Mouse (Mus musculus): ENCODE measurements around the gene Snai1. TPM values are rescaled to one million over a fixed set of nuclear protein-coding genes. Genes with fewer than 3 reads are reported as not detected.
A peak's percentile ranks its signal among the peaks of the same experiment; 100 is the strongest.

The Snai1 gene
- polyA plus RNA-seq, 2 experiments: 67.9 to 123 TPM

GRCm38 (mm10) chr2:167565682-167566081 lies 27.7 kb downstream of the Snai1 start:
- H3K9me3 ChIP-seq (ENCODE audit: control insufficient read depth, low read length): no peaks in the 10 kb centered on the region
- WGBS: 2% methylated on average over 18 of the region's 19 CpGs
- H3K9ac ChIP-seq (ENCODE audit: low read depth, low read length, severe bottlenecking): peak overlapping the region; percentile 31; the same call in 1 of the 2 replicates

GRCm38 (mm10) chr2:167568112-167568511 lies 30.1 kb downstream of the Snai1 start:
- H3K36me3 ChIP-seq (ENCODE audit: control insufficient read depth, insufficient read depth, low read length): no peaks in the 10 kb centered on the region
- H3K27ac ChIP-seq (replicated peaks; ENCODE audit: low read depth, low read length): no peak overlapping the region
- TF ChIP-seq POLR2A (IDR thresholded peaks at IDR 0.05; ENCODE audit: borderline replicate concordance, extremely low read depth, insufficient read depth, insufficient read length): no peak
- H3K9ac ChIP-seq (ENCODE audit: low read depth, low read length, severe bottlenecking): no peak overlapping the region
- no peaks in the 10 kb centered on the region for H3K27me3 ChIP-seq (ENCODE audit: control insufficient read depth, insufficient read depth, low read length)
- no peak for DNase-seq (ENCODE audit: low spot score)
- no peaks in the 10 kb centered on the region for H3K9me3 ChIP-seq (ENCODE audit: control insufficient read depth, low read length)
- WGBS: 82% methylated on average over 9 of the region's 9 CpGs
- no peak overlapping the region for H3K4me3 ChIP-seq (replicated peaks; ENCODE audit: low read length)
- H3K4me2 ChIP-seq (replicated peaks; ENCODE audit: low read depth, low read length, severe bottlenecking): no peak overlapping the region
- H3K4me1 ChIP-seq (ENCODE audit: control insufficient read depth, insufficient read depth, low read length): peaks cover 51% of the 10 kb centered on the region
- no peak for ATAC-seq (ENCODE audit: low FRiP score, low read depth)

More at GRCm38 (mm10) chr2:167565682-167566081, 27.7 kb downstream of the Snai1 start:
- H3K36me3 ChIP-seq (ENCODE audit: control insufficient read depth, insufficient read depth, low read length): no peaks in the 10 kb centered on the region
- H3K4me3 ChIP-seq (replicated peaks; ENCODE audit: low read length): 0 out of 2 replicates have a peak overlapping the region, but pooled peaks have one; percentile 8
- H3K4me1 ChIP-seq (ENCODE audit: control insufficient read depth, insufficient read depth, low read length): peaks cover 68% of the 10 kb centered on the region
- TF ChIP-seq POLR2A (IDR thresholded peaks at IDR 0.05; ENCODE audit: borderline replicate concordance, extremely low read depth, insufficient read depth, insufficient read length): no peak
- peak overlapping the region; percentile 84 for H3K27ac ChIP-seq (replicated peaks; ENCODE audit: low read depth, low read length)
- H3K27me3 ChIP-seq (ENCODE audit: control insufficient read depth, insufficient read depth, low read length): no peaks in the 10 kb centered on the region
- ATAC-seq (ENCODE audit: low FRiP score, low read depth) (peak; percentile 67), DNase-seq (ENCODE audit: low spot score) (peak; percentile 93)
- peak overlapping the region; percentile 39 for H3K4me2 ChIP-seq (replicated peaks; ENCODE audit: low read depth, low read length, severe bottlenecking)

GRCm38 (mm10) chr2:167569934-167570651 lies 32.1 kb downstream of the Snai1 start:
- Histone ChIP-seq H3K27ac (replicated peaks; ENCODE audit: low read depth, low read length) (peak overlapping the region; percentile 80), H3K4me1 (ENCODE audit: control insufficient read depth, insufficient read depth, low read length) (peaks cover 31% of the 10 kb centered on the region), H3K4me2 (replicated peaks; ENCODE audit: low read depth, low read length, severe bottlenecking) (no peak overlapping the region), H3K4me3 (replicated peaks; ENCODE audit: low read length) (no peak overlapping the region), H3K36me3 (ENCODE audit: control insufficient read depth, insufficient read depth, low read length) (no peaks in the 10 kb centered on the region), H3K27me3 (ENCODE audit: control insufficient read depth, insufficient read depth, low read length) (no peaks in the 10 kb centered on the region), H3K9ac (ENCODE audit: low read depth, low read length, severe bottlenecking) (no peak overlapping the region), H3K9me3 (ENCODE audit: control insufficient read depth, low read length) (no peaks in the 10 kb centered on the region)
- 45% methylated on average over 13 of the region's 13 CpGs for WGBS
- ATAC-seq (ENCODE audit: low FRiP score, low read depth) (peak; percentile 39; the same call in 1 of the 2 replicates), DNase-seq (ENCODE audit: low spot score) (peak; percentile 76)
- TF ChIP-seq POLR2A (IDR thresholded peaks at IDR 0.05; ENCODE audit: borderline replicate concordance, extremely low read depth, insufficient read depth, insufficient read length): no peak

GRCm38 (mm10) chr2:167570815-167571214 lies 32.8 kb downstream of the Snai1 start:
- no peak overlapping the region for H3K4me3 ChIP-seq (replicated peaks; ENCODE audit: low read length)
- peak overlapping the region; percentile 80 for H3K27ac ChIP-seq (replicated peaks; ENCODE audit: low read depth, low read length)
- no peaks in the 10 kb centered on the region for H3K36me3 ChIP-seq (ENCODE audit: control insufficient read depth, insufficient read depth, low read length)
- no peak overlapping the region for H3K9ac ChIP-seq (ENCODE audit: low read depth, low read length, severe bottlenecking)
- H3K4me2 ChIP-seq (replicated peaks; ENCODE audit: low read depth, low read length, severe bottlenecking): no peak overlapping the region
- ATAC-seq (ENCODE audit: low FRiP score, low read depth) (no peak), DNase-seq (ENCODE audit: low spot score) (no peak)
- H3K4me1 ChIP-seq (ENCODE audit: control insufficient read depth, insufficient read depth, low read length): peaks cover 24% of the 10 kb centered on the region; the same call in 1 of the 2 replicates
- WGBS: 89% methylated on average over 6 of the region's 6 CpGs
- H3K9me3 ChIP-seq (ENCODE audit: control insufficient read depth, low read length): no peaks in the 10 kb centered on the region
- TF ChIP-seq POLR2A (IDR thresholded peaks at IDR 0.05; ENCODE audit: borderline replicate concordance, extremely low read depth, insufficient read depth, insufficient read length): no peak
- H3K27me3 ChIP-seq (ENCODE audit: control insufficient read depth, insufficient read depth, low read length): no peaks in the 10 kb centered on the region

DNA sequence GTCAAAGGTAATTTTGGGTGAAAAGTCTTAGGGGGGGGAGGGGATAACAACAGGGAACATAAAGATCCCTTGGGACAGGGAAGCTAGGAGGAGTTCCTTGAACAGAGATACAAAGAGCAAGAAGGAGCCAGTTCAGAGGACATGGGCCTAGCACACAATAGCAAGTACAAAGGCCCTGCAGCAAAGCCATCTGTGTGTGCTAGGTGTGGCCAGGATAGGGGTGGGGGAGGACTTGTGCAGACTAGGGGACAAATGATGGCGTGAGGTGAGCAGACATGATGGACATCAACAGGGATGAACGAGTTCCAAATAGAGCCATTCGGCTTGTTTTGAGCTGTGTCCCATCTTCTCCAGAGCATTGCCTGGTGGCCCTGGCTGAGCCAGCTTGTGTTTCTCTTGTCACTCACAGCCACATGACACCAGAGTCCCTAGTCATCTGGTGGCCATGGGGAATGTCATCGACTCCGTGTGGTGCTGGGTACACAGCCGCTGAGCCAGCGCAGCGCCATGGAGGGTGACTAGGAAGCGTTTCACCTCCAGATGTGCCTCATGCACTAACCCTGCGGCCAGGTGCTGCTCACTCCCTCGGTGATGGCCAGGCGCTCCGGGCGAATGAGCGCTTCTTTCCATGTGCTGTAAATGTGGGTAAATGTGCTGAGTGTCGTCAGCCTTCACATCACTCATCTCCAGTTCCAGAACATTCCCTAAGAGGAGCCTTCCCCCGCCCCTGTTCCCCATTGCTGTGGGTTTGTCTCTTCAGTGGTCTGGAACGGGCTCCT lies 33.6 kb downstream of the Snai1 start:
- no peak overlapping the region for H3K27ac ChIP-seq (replicated peaks; ENCODE audit: low read depth, low read length)
- no peak overlapping the region for H3K4me2 ChIP-seq (replicated peaks; ENCODE audit: low read depth, low read length, severe bottlenecking)
- no peaks in the 10 kb centered on the region for H3K36me3 ChIP-seq (ENCODE audit: control insufficient read depth, insufficient read depth, low read length)
- DNase-seq (ENCODE audit: low spot score) (no peak), ATAC-seq (ENCODE audit: low FRiP score, low read depth) (no peak)
- H3K4me3 ChIP-seq (replicated peaks; ENCODE audit: low read length): no peak overlapping the region
- H3K4me1 ChIP-seq (ENCODE audit: control insufficient read depth, insufficient read depth, low read length): peaks cover 20% of the 10 kb centered on the region; the same call in 1 of the 2 replicates
- H3K27me3 ChIP-seq (ENCODE audit: control insufficient read depth, insufficient read depth, low read length): no peaks in the 10 kb centered on the region
- 71% methylated on average over 18 of the region's 18 CpGs for WGBS
- no peaks in the 10 kb centered on the region for H3K9me3 ChIP-seq (ENCODE audit: control insufficient read depth, low read length)
- H3K9ac ChIP-seq (ENCODE audit: low read depth, low read length, severe bottlenecking): no peak overlapping the region
- TF ChIP-seq POLR2A (IDR thresholded peaks at IDR 0.05; ENCODE audit: borderline replicate concordance, extremely low read depth, insufficient read depth, insufficient read length): no peak

Measured in limb, embryonic 14.5 days (tissue).